Comparison of ENCODE assay signal across 11 mouse cellular contexts in the genomic region with DNA sequence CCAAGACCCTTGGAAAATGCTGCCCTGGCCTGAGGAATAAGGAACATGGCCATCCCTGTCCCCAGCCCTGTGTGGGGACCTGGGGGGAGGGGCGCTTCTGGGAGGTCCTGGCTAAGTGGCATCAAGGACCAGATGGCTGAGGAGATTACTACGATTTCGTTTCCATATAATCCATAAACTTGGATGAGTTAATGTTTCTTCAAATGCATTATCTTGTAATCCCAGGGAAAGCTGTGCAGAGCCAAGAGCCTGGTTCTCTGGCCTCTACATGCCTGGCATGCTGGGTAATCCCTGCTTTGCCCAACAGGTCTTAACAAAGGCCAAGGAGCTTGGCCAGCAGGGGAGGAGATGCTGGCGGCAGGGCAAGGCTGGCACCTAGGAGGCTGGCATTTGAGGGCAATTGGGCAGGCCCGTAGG. TPM values are rescaled to one million over a fixed set of nuclear protein-coding genes. Genes with fewer than 3 reads are reported as not detected.
A peak's percentile ranks its signal among the peaks of the same experiment; 100 is the strongest.
DNase-seq lines count a peak whose midpoint lies in the region; ATAC-seq and TF ChIP-seq lines count a peak whose summit lies in the region.
"Had no signal": no experiment of that assay in that cellular context is flagged by ENCODE, and none has a peak within 500 bp of the region (broad histone marks: within the 10 kb centered on the region; RNA-seq: fewer than 3 reads in every experiment).

No protein-coding gene starts in this region.

- no peak for TF ChIP-seq CTCF in kidney, adult 2 months (conservative IDR thresholded peaks at IDR 0.05; ENCODE audit: insufficient read depth, insufficient read length, low read depth, low read length)

- DNase-seq in kidney, adult 2 months = peak; percentile 21
- no peak for DNase-seq in kidney, postnatal 25 days
- peak; percentile 65 for DNase-seq in brain, adult 2 months (ENCODE audit: low read depth, low spot score)
- DNase-seq in cerebellum, adult 8-10 months = peak; percentile 37
- peak; percentile 47 for DNase-seq in retina, embryonic 14.5 days (ENCODE audit: low spot score)
- DNase-seq in embryo, embryonic 11 days = no peak
- DNase-seq: midbrain, embryonic 14.5 days had no signal

- no peaks in the 10 kb centered on the region for H3K27me3 ChIP-seq in kidney, adult 2 months (replicated peaks; ENCODE audit: control insufficient read depth, insufficient read depth, low read length)
- H3K27me3 ChIP-seq in heart, embryonic 12.5 days (replicated peaks) = no peaks in the 10 kb centered on the region
- H3K27me3 ChIP-seq: liver, embryonic 15.5 days; neural tube, embryonic 12.5 days had no signal

- no peak overlapping the region for H3K27ac ChIP-seq in kidney, adult 2 months (ENCODE audit: insufficient read depth, low read depth, low read length)
- H3K27ac ChIP-seq in heart, embryonic 12.5 days (ENCODE audit: poor library complexity, severe bottlenecking) = no peak overlapping the region
- H3K27ac ChIP-seq: limb, embryonic 12.5 days; liver, embryonic 15.5 days; neural tube, embryonic 12.5 days had no signal

- no peaks in the 10 kb centered on the region for H3K36me3 ChIP-seq in kidney, adult 2 months (ENCODE audit: control insufficient read depth, insufficient read depth, low read length)
- no peaks in the 10 kb centered on the region for H3K36me3 ChIP-seq in heart, embryonic 12.5 days
- H3K36me3 ChIP-seq: limb, embryonic 12.5 days; liver, embryonic 15.5 days; neural tube, embryonic 12.5 days had no signal

- 75% methylated on average over 5 of the region's 5 CpGs for WGBS in kidney, adult 2 months
- 67% methylated on average over 5 of the region's 5 CpGs for WGBS in heart, embryonic 12.5 days

- H3K4me2 ChIP-seq in heart, embryonic 12.5 days = no peak overlapping the region
- H3K4me2 ChIP-seq: limb, embryonic 12.5 days; liver, embryonic 15.5 days; neural tube, embryonic 12.5 days had no signal

- no peaks in the 10 kb centered on the region for H3K9me3 ChIP-seq in heart, embryonic 12.5 days (replicated peaks)
- H3K9me3 ChIP-seq: limb, embryonic 12.5 days; liver, embryonic 15.5 days; neural tube, embryonic 12.5 days had no signal

- no peak for ATAC-seq in heart, embryonic 12.5 days (ENCODE audit: insufficient number of reproducible peaks, low FRiP score)

- TF ChIP-seq POLR2A in kidney, adult 2 months (IDR thresholded peaks at IDR 0.05; ENCODE audit: low read depth, low read length) = no peak

- no peaks in the 10 kb centered on the region for H3K4me1 ChIP-seq in kidney, adult 2 months (ENCODE audit: control insufficient read depth, insufficient read depth, low read length)
- H3K4me1 ChIP-seq in heart, embryonic 12.5 days (replicated peaks) = no peaks in the 10 kb centered on the region
- H3K4me1 ChIP-seq: limb, embryonic 12.5 days; liver, embryonic 15.5 days; neural tube, embryonic 12.5 days had no signal

- no peak overlapping the region for H3K4me3 ChIP-seq in kidney, adult 2 months (ENCODE audit: insufficient read depth, low read depth, low read length)
- no peak overlapping the region for H3K4me3 ChIP-seq in heart, embryonic 12.5 days
- H3K4me3 ChIP-seq: limb, embryonic 12.5 days; liver, embryonic 15.5 days; neural tube, embryonic 12.5 days had no signal

- no peak overlapping the region for H3K9ac ChIP-seq in heart, embryonic 12.5 days
- H3K9ac ChIP-seq: limb, embryonic 12.5 days; liver, embryonic 15.5 days; neural tube, embryonic 12.5 days had no signal

RNA-seq across cellular contexts. Expression of a gene that starts 17.7 kb away (rescaled TPM):
- polyA plus RNA-seq in kidney, adult 2 months (2012; rRNA removed) = 60.6 and 69.4 TPM in 2 replicates
- polyA plus RNA-seq in heart, embryonic 12.5 days (2016; fragmentation: Nextera tagmentation; extraction: Ambion mirVana) = 49.2 and 53.3 TPM in 2 replicates

RNA-seq across cellular contexts. Expression of a gene that starts 18.1 kb away (rescaled TPM):
- 33.7 and 36.5 TPM in 2 replicates for polyA plus RNA-seq in kidney, adult 2 months (2012; rRNA removed)
- polyA plus RNA-seq in heart, embryonic 12.5 days (2016; fragmentation: Nextera tagmentation; extraction: Ambion mirVana) = 62.2 and 62.6 TPM in 2 replicates

RNA-seq across cellular contexts. Expression of a gene that starts 27.4 kb away (rescaled TPM):
- polyA plus RNA-seq in kidney, adult 2 months (2012; rRNA removed) = 9.0 and 9.7 TPM in 2 replicates
- polyA plus RNA-seq in heart, embryonic 12.5 days (2016; fragmentation: Nextera tagmentation; extraction: Ambion mirVana) = 0.49 and 0.74 TPM in 2 replicates

Comparison
In these comparisons a context has a peak if more than half of its experiments do, and no peak if none do; other contexts are left out.
1. DNase-seq: peak in kidney, adult 2 months (single experiment), brain, adult 2 months (single experiment), cerebellum, adult 8-10 months (single experiment) and retina, embryonic 14.5 days (single experiment); none in kidney, postnatal 25 days (0 of 2) and embryo, embryonic 11 days (single experiment).